Mouse (Mus musculus): ENCODE results near the gene Mfng.

Gene Mfng

GRCm38 (mm10) chr15:78755226-78755625 lies 18.0 kb downstream of the Mfng start:
- DNase-seq, result no peak

GRCm38 (mm10) chr15:78754144-78754543 lies 19.1 kb downstream of the Mfng start:
- no peak for DNase-seq

GRCm38 (mm10) chr15:78752991-78753390 lies 20.3 kb downstream of the Mfng start:
- DNase-seq, result no peak

- peak; percentile 72 for DNase-seq
These were observed 22.5 kb downstream of the Mfng start for GRCm38 (mm10) chr15:78750608-78751350.

GRCm38 (mm10) chr15:78749855-78750254 lies 23.4 kb downstream of the Mfng start:
- no peak for DNase-seq

- peak; percentile 85 for DNase-seq
These were observed 29.1 kb downstream of the Mfng start for GRCm38 (mm10) chr15:78744206-78744605.

- DNase-seq, result peak; percentile 83
These were observed 30.4 kb downstream of the Mfng start for GRCm38 (mm10) chr15:78742831-78743230.

GRCm38 (mm10) chr15:78740662-78741061 lies 32.6 kb downstream of the Mfng start:
- DNase-seq, result no peak

GRCm38 (mm10) chr15:78737146-78737545 lies 36.1 kb downstream of the Mfng start:
- no peak for DNase-seq

GRCm38 (mm10) chr15:78736681-78737100 lies 36.6 kb downstream of the Mfng start:
- no peak for DNase-seq

GRCm38 (mm10) chr15:78736181-78736579 lies 37.1 kb downstream of the Mfng start:
- no peak for DNase-seq

- DNase-seq, result peak; percentile 78
These were observed 37.7 kb downstream of the Mfng start for GRCm38 (mm10) chr15:78735431-78736180.

GRCm38 (mm10) chr15:78731830-78732229 lies 41.4 kb downstream of the Mfng start:
- DNase-seq, result no peak

GRCm38 (mm10) chr15:78730315-78731049 lies 42.8 kb downstream of the Mfng start:
- no peak for DNase-seq

GRCm38 (mm10) chr15:78726697-78727096 lies 46.6 kb downstream of the Mfng start:
- DNase-seq, result no peak

- DNase-seq, result no peak
These were observed 52.7 kb downstream of the Mfng start for GRCm38 (mm10) chr15:78720532-78720931.

GRCm38 (mm10) chr15:78720094-78720493 lies 53.2 kb downstream of the Mfng start:
- DNase-seq, result peak; percentile 83

- peak; percentile 38 for DNase-seq
These were observed 53.9 kb downstream of the Mfng start for GRCm38 (mm10) chr15:78719416-78719815.

GRCm38 (mm10) chr15:78718290-78719250 lies 54.7 kb downstream of the Mfng start, which contains the start of gene Elfn2:
Elfn2 (minus strand) TSS chr15:78718771.
- peak; percentile 69 for DNase-seq

GRCm38 (mm10) chr15:78716936-78717335 lies 56.3 kb downstream of the Mfng start:
- no peak for DNase-seq

- DNase-seq, result no peak
These were observed 57.4 kb downstream of the Mfng start for GRCm38 (mm10) chr15:78715856-78716255.

GRCm38 (mm10) chr15:78713751-78714150 lies 59.5 kb downstream of the Mfng start:
- DNase-seq, result no peak

All from retina, postnatal 1 day (tissue).